Mouse (Mus musculus) embryonic facial prominence, embryonic 13.5 days (tissue): Measurements from ENCODE around the gene Lgals1. TPM values are rescaled to one million over a fixed set of nuclear protein-coding genes. Genes with fewer than 3 reads are reported as not detected.
A peak's percentile ranks its signal among the peaks of the same experiment; 100 is the strongest.
"Not testable (repeated sequence)": the region's sequence is repeated elsewhere in the genome, so short reads cannot be mapped to it uniquely, and the experiment has no call there.

Source experiments
- ATAC-seq: fragments of 200-750 bp; cut with Nextera tagmentation; 2 replicates; pipeline ENCODE4 v1.8.0; 2017; ENCODE audit warnings: low read depth; ENCODE audit not compliant: insufficient number of reproducible peaks, insufficient read depth, low FRiP score, low TSS enrichment
- H3K27ac ChIP-seq: fragments of 300-500 bp; sonication (generic); 2 replicates; pipeline ENCODE4 v1.5.1; 2015; ENCODE audit warnings: moderate library complexity, mild to moderate bottlenecking, inconsistent platforms
- H3K27me3 ChIP-seq: fragments of 300-500 bp; sonication (generic); 2 replicates; pipeline ENCODE4 v1.6.1; 2015; ENCODE audit warnings: mild to moderate bottlenecking, inconsistent platforms
- H3K36me3 ChIP-seq: fragments of 300-500 bp; sonication (generic); 2 replicates; pipeline ENCODE4 v1.6.1; 2015; ENCODE audit warnings: mild to moderate bottlenecking, inconsistent platforms
- H3K4me1 ChIP-seq: fragments of 300-500 bp; sonication (generic); 2 replicates; pipeline ENCODE4 v1.6.1; 2015; ENCODE audit warnings: inconsistent platforms
- H3K4me2 ChIP-seq: fragments of 300-500 bp; sonication (generic); 2 replicates; pipeline ENCODE4 v1.6.1; 2015; ENCODE audit warnings: moderate library complexity, mild to moderate bottlenecking, inconsistent platforms
- H3K4me3 ChIP-seq: fragments of 300-500 bp; sonication (generic); 2 replicates; pipeline ENCODE4 v1.5.1; 2015; ENCODE audit warnings: mild to moderate bottlenecking, inconsistent platforms
- H3K9ac ChIP-seq: fragments of 300-500 bp; sonication (generic); 2 replicates; pipeline ENCODE4 v1.6.1; 2015; ENCODE audit warnings: mild to moderate bottlenecking, inconsistent platforms
- H3K9me3 ChIP-seq: fragments of 300-500 bp; sonication (generic); 2 replicates; pipeline ENCODE4 v1.6.1; 2016; ENCODE audit warnings: inconsistent platforms
- WGBS: fragments of 180-500 bp; shearing (Covaris S2); methylation state at CpG from one replicate; pipeline ENCODE4 v1.1.7; 2015; ENCODE audit warnings: mixed read lengths; 5-methylcytosine and 5-hydroxymethylcytosine counted together
- polyA plus RNA-seq: library from polyadenylated mRNA; unstranded; fragments of >200 nt; fragmentation: Nextera tagmentation; extraction: Ambion mirVana; gene quantifications from 2 replicates; pipeline ENCODE4 v1.2.1, GENCODE M21; 2015

The Lgals1 gene
- polyA plus RNA-seq: 2,193 and 2,304 TPM in 2 replicates

DNA sequence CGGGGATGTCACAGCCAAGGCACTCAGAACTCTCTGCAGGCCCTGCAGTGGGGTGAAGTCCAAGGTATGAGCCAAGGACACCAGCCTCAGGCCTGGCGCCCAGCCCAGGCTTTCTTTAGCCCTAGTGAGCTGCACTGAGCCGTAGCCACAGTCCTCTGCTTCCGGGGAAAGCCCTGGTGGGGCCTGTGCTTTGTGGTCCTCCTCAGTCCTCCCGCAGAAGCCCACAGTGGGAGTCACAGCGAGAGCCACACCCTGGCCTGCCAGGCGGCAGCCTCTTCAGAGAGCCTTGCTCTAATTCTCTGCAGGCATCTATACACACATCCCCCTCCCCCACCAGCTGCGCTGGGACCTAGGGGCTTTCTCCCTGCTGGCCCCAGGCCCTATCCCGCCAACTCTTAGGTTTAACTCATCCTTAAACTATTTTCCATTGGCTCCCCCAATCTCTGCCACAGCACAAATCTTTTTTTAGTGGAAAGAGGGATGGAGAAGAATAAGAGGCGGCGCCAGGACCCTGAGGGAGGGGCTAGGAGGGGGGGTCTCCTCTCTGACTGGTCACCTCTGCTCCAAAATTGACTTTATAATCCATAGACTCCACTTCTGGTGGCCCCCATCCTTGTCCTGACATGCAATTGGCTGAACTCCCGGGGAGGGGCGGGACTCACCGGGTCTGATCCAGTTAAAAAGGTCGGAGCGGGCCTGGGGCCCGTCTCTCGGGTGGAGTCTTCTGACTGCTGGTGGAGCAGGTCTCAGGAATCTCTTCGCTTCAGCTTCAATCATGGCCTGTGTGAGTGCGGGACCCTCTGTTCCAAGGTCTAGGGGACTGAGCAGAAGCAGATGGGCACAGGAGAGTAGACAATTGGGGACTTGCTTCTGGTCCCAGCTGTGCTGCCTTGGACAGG lies at the start of gene Lgals1:
TSS of gene Lgals1 (plus strand) at position 705 of the 899 bp plus-strand sequence.
- 3% methylated on average over 20 of the region's 20 CpGs for WGBS
- Histone ChIP-seq H3K27ac (peak within 1 kb of the TSS; percentile 99), H3K4me2 (peak within 1 kb of the TSS; percentile 89), H3K4me1 (peaks cover 65% of the 10 kb centered on the region), H3K4me3 (peak within 1 kb of the TSS; percentile 61), H3K27me3 (no peaks in the 10 kb centered on the region), H3K36me3 (peaks cover 19% of the 10 kb centered on the region), H3K9ac (peak within 1 kb of the TSS; percentile 82), H3K9me3 (no peaks in the 10 kb centered on the region)
- ATAC-seq: peak; percentile 82

DNA sequence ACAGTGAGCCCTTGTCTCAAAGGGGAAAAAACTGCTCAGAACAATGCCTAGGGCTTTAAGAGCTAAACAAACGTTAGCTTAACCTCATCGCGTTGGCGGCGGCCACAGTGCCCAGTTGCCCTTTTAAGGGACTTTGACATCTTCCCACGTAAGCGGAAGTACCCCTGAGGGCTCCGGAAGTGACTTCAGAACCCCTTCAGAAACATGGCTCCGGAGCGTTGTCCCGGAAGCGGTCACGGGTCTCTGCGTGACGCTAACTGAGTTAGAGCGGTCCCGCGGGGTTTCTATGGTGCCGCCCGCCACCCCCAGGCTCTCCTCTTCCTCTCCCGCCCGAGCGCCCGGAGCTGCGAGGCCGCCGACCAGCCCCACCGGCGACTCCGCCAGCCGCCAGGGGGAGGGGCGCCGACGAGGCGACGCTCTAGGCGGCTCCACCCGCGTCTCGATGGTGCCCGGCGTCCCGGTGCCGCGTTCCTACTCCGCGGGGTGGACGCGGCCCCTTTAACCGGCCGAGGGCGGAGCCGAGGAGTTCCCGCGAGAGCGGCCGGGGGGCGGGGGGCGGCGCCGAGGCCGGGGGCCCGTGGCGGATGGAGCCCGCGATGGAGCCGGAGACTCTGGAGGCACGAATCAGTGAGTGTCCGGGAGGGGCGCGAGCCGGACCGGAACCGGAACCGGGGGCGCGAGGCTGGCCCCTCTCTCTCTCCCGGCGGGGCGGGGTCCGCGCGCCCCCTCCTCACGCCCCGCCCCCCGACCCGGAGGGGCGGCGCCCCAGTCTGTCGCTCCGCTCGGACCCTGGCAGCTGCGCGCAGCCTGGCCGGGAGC lies 49.3 kb upstream of the Lgals1 start, which contains the start of gene Gga1:
TSS of gene Gga1 (plus strand) at position 200 of the 819 bp plus-strand sequence.
- WGBS: under 1% methylated on average over 57 of the region's 95 CpGs
- Histone ChIP-seq H3K4me1 (peaks cover 42% of the 10 kb centered on the region), H3K4me2 (peak within 1 kb of the TSS; percentile 93), H3K27ac (peak within 1 kb of the TSS; percentile 99), H3K9me3 (no peaks in the 10 kb centered on the region), H3K36me3 (peaks cover 23% of the 10 kb centered on the region), H3K27me3 (no peaks in the 10 kb centered on the region), H3K9ac (peak within 1 kb of the TSS; percentile 87), H3K4me3 (peak within 1 kb of the TSS; percentile 70)
- peak; percentile 86 for ATAC-seq

DNA sequence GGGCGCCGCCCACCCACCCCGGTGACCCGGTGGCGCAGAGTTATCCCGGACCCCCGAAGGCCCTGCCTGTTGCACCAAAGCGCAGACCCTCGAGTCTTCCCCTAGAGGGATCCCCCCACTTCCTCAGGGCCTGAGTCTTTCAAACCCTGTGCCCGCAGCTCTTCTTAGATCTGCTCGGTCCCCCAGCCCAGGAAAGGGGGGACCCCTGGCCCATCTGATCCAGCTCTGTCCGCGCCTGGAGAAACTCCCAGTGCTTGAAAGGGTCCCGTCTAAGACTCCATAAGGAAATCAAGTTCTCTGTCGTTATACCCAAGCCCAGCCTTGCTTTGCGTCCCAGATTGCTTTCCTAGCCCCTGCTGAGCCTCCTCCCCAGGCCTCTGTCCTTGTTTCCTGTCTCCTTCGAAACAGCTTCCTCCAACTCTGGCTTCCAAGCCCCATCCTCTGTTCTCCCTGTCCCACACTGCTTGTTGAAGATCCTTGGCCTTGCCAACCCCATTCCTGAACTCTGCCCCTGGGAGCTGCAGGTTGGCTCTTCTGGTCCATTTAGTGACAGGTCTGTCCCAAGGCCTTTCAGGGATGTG lies 48.6 kb upstream of the Lgals1 start:
- Histone ChIP-seq H3K36me3 (peaks cover 30% of the 10 kb centered on the region), H3K4me3 (peak overlapping the region; percentile 70), H3K9ac (peak overlapping the region; percentile 87), H3K9me3 (no peaks in the 10 kb centered on the region), H3K27me3 (no peaks in the 10 kb centered on the region), H3K4me2 (peak overlapping the region; percentile 93), H3K27ac (peak overlapping the region; percentile 99), H3K4me1 (peaks cover 38% of the 10 kb centered on the region)
- no peak; the same call in none of the 2 replicates for ATAC-seq
- WGBS: under 1% methylated on average over 17 of the region's 17 CpGs

DNA sequence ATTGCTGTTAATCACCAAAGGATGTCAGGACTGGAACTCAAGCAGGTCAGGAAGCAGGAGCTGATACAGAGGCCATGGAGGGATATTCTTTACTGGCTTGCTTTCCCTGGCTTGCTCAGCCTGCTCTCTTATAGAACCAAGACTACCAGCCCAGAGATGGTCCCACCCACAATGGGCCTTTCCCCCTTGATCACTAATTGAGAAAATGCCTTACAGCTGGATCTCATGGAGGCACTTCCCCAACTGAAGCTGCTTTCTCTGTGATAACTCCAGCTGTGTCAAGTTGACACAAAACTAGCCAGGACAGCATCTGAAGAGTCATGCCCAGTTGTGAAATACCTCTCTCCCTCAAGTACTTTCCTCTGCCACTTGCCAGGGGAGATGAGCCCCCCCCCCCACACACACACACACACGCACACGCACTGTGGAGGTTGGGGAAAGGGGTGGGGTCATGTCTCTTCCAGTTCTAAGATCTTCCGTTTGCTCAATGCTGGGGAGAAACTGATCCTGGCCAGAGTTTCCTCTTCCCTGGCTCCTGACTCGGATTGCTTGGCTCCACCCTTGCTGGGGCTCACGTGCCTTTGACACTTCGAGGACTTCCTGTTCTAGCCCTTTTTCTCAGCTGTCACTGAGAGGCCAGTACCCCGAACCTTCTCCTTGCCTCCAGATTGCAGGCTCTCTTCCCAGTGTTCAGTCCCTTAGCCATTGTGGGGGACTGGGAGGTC lies 47.6 kb upstream of the Lgals1 start:
- Histone ChIP-seq H3K36me3 (peaks cover 41% of the 10 kb centered on the region), H3K9ac (peak overlapping the region; percentile 59), H3K4me3 (peak overlapping the region; percentile 70), H3K27ac (peak overlapping the region; percentile 99), H3K4me1 (peaks cover 38% of the 10 kb centered on the region), H3K4me2 (peak overlapping the region; percentile 93)
- 14% methylated on average over 7 of the region's 7 CpGs for WGBS
- not testable (repeated sequence) for ATAC-seq, H3K27me3 ChIP-seq, H3K9me3 ChIP-seq

DNA sequence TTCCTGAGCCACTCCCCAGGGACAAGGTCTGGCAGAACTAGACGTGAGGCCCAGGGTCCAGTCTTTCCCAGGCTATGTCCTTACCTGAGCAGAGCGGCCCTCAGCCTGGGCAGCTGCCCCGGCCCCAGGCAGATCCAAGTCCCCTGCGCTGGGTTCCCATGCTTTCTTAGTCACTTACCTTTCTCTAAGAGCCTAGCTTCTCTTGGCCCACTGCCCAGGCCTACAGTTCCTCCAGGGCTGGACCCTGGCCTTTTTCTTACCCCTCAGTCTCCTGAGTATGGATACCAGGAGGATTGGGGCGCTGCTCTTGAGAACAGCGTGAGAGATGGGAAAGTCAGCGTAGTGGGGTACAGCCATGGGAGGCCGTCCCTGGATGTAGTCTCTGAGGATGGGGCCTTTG lies 46.1 kb upstream of the Lgals1 start:
- Histone ChIP-seq H3K9me3 (no peaks in the 10 kb centered on the region), H3K4me1 (peaks cover 33% of the 10 kb centered on the region), H3K9ac (peak overlapping the region; percentile 7; the same call in 1 of the 2 replicates), H3K27ac (0 out of 2 replicates have a peak overlapping the region, but pooled peaks have one; percentile 88), H3K36me3 (peaks cover 54% of the 10 kb centered on the region), H3K27me3 (no peaks in the 10 kb centered on the region), H3K4me2 (no peak overlapping the region), H3K4me3 (no peak overlapping the region)
- no peak for ATAC-seq
- WGBS: 94% methylated on average over 8 of the region's 8 CpGs

DNA sequence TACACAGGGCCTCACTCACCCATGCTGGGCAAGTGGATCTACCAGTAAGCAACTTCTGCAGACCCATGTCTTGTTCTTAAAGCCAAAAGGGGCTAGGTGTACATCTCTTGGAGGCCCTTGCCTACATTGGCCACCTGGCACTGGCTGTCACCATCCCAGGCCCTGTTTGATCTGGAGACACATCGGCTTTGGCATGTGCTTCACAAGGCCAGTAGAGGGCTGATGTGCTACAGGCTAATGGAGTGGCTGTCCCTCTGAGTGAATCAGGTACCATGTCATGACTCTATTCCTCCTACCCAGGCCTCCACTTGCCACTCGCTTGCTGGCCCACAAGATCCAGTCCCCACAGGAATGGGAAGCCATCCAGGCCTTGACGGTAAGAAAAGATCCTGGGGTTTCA lies 44.7 kb upstream of the Lgals1 start:
- H3K36me3 ChIP-seq: peaks cover 68% of the 10 kb centered on the region
- ATAC-seq: no peak
- no peak overlapping the region for H3K27ac ChIP-seq
- no peak overlapping the region for H3K4me2 ChIP-seq
- no peaks in the 10 kb centered on the region for H3K9me3 ChIP-seq
- H3K27me3 ChIP-seq: no peaks in the 10 kb centered on the region
- H3K9ac ChIP-seq: no peak overlapping the region
- no peak overlapping the region for H3K4me3 ChIP-seq
- 83% methylated on average over 3 of the region's 3 CpGs for WGBS
- H3K4me1 ChIP-seq: peaks cover 26% of the 10 kb centered on the region

DNA sequence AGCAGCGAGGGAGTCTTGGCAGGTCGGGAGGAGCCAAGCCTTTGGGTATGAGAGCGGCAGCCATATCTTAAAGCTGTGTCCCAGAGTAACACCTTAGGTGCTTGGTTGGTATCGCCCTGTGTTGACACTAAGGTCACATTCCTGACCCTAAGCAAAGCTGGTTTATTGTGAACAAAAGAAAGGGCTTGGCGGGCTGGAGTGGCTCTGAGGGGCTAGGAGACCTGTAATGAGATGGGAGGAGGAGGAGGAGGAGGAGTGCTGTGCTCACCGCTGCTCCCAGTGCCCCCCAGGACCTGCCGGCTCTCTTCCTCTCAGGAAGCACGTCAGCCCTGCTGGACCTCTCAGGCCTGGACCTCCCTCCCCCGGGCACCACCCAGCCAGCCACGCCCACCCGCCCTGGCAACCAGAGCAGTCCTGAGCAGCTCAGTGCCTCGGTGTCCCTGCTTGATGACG lies 37.1 kb upstream of the Lgals1 start:
- Histone ChIP-seq H3K27ac (no peak overlapping the region), H3K27me3 (no peaks in the 10 kb centered on the region), H3K36me3 (peaks cover 94% of the 10 kb centered on the region), H3K4me3 (no peak overlapping the region), H3K4me1 (peaks cover 17% of the 10 kb centered on the region), H3K9ac (0 out of 2 replicates have a peak overlapping the region, but pooled peaks have one; percentile 27), H3K9me3 (no peaks in the 10 kb centered on the region), H3K4me2 (no peak overlapping the region)
- ATAC-seq: no peak
- WGBS: 30% methylated on average over 13 of the region's 13 CpGs

DNA sequence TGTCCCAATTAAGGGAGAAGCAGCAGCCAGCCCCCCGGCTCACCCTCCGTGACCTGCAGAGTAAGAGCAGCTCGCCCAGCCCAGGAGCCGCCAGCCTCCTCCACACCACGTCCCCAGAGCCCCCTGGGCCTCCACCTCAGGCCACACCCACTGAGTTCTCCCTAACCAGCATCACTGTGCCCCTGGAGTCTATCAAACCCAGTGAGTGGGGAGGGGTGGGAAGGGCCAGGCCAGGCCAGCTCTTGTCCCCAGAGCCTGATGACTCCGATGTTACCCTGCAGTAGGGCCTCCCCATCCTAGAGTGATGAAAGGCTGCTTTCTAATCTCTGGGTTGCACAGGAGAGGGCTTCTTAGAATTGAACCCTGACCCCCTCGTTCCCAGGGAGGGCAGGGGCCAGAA lies 34.1 kb upstream of the Lgals1 start:
- Histone ChIP-seq H3K4me2 (no peak overlapping the region), H3K4me3 (no peak overlapping the region), H3K9me3 (no peaks in the 10 kb centered on the region), H3K27me3 (no peaks in the 10 kb centered on the region), H3K27ac (no peak overlapping the region), H3K36me3 (peaks cover 73% of the 10 kb centered on the region), H3K4me1 (peaks cover 46% of the 10 kb centered on the region), H3K9ac (0 out of 2 replicates have a peak overlapping the region, but pooled peaks have one; percentile 21)
- 61% methylated on average over 7 of the region's 7 CpGs for WGBS
- no peak for ATAC-seq

DNA sequence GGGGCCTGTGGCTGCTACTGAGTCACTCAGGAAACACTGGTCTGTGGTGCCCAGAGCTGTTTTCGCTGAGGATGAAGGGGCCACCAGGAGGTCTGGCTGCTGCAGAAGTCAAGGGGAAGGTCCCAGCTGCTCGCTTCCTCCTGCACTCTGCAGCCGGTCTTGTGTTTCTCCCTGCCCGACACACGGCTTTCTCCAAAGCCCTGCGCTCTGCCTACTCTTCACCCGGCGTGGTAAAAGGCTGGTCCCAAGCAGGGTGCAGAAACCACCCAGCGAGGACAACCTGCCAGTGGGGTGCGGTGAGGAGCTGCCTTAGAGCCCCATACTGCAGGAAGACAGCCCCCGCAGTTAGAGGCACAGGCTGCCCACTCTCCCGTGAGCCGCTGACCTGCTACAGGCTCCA lies 31.8 kb upstream of the Lgals1 start:
- Histone ChIP-seq H3K27ac (peak overlapping the region; percentile 77), H3K4me3 (no peak overlapping the region), H3K9ac (peak overlapping the region; percentile 52; the same call in 1 of the 2 replicates), H3K36me3 (peaks cover 52% of the 10 kb centered on the region), H3K27me3 (no peaks in the 10 kb centered on the region), H3K4me2 (no peak overlapping the region), H3K9me3 (no peaks in the 10 kb centered on the region), H3K4me1 (peaks cover 63% of the 10 kb centered on the region)
- WGBS: 78% methylated on average over 13 of the region's 13 CpGs
- ATAC-seq: no peak

DNA sequence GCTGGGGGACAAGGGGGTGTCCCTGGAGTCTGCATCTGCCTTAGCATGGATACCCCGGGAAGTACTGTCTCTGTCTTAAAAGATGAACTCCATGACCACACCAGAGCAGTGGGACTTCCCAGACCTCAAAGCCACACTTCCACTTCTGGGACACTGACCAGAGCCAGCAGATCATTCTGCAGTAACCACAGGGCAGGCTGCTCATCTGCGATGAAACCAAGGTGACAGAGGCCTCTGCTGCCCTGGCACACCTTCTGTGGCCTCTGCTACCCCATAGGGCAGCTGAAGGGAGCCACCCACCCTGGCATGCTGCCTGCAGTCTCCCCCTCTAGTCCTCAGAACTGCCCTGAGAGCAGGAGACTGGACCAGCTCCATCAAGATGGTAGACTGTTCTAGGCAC lies 30.8 kb upstream of the Lgals1 start:
- H3K27me3 ChIP-seq: no peaks in the 10 kb centered on the region
- no peaks in the 10 kb centered on the region for H3K9me3 ChIP-seq
- H3K27ac ChIP-seq: peak overlapping the region; percentile 64
- peaks cover 44% of the 10 kb centered on the region for H3K36me3 ChIP-seq
- no peak overlapping the region for H3K4me2 ChIP-seq
- 78% methylated on average over 2 of the region's 2 CpGs for WGBS
- H3K9ac ChIP-seq: no peak overlapping the region
- no peak overlapping the region for H3K4me3 ChIP-seq
- H3K4me1 ChIP-seq: peaks cover 69% of the 10 kb centered on the region
- no peak for ATAC-seq
